Comparison of ENCODE assay signal across 26 mouse cellular contexts in the genomic region with DNA sequence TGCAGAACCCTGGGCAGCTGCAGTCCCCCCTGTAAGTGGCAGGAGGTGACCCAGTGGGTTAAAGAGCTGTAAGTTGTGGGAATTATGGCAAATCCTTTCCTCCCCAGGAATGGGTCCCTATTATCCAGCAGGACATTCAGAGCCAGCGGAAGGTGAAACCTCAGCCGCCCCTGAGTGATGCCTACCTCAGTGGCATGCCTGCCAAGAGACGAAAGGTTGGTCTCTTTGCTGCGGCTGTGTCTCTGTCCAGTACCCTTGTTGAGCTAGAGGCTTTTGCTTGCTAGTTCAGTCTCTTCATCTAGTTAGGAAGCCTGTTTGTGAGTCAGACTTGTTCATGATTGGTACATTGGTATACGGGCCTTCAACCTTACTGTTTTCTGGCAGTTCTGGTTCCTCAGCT. TPM values are rescaled to one million over a fixed set of nuclear protein-coding genes. Genes with fewer than 3 reads are reported as not detected.
DNase-seq lines count a peak whose midpoint lies in the region; ATAC-seq and TF ChIP-seq lines count a peak whose summit lies in the region.
"Had no signal": no experiment of that assay in that cellular context is flagged by ENCODE, and none has a peak within 500 bp of the region (broad histone marks: within the 10 kb centered on the region; RNA-seq: fewer than 3 reads in every experiment).

No protein-coding gene starts in this region.

- 94% methylated on average over 5 of the region's 5 CpGs for WGBS in hindbrain, embryonic 12.5 days
- WGBS in hindbrain, embryonic 16.5 days = 90% methylated on average over 5 of the region's 5 CpGs
- WGBS in hindbrain, postnatal 0 days = 85% methylated on average over 5 of the region's 5 CpGs
- 92% methylated on average over 5 of the region's 5 CpGs for WGBS in hindbrain, embryonic 10.5 days
- whole genome bisulfite sequencing in midbrain, embryonic 13.5 days = 93% methylated on average over 5 of the region's 5 CpGs
- 87% methylated on average over 5 of the region's 5 CpGs for WGBS in midbrain, embryonic 11.5 days
- 73% methylated on average over 5 of the region's 5 CpGs for WGBS in stomach, postnatal 0 days

- peaks cover 96% of the 10 kb centered on the region for H3K36me3 ChIP-seq in hindbrain, embryonic 12.5 days
- H3K36me3 ChIP-seq in hindbrain, embryonic 16.5 days (ENCODE audit: control insufficient read depth, insufficient read depth, low read length) = peaks cover 90% of the 10 kb centered on the region
- peaks cover 83% of the 10 kb centered on the region for H3K36me3 ChIP-seq in hindbrain, postnatal 0 days (ENCODE audit: insufficient read depth, low read length)
- H3K36me3 ChIP-seq in hindbrain, embryonic 10.5 days = peaks cover 99% of the 10 kb centered on the region
- H3K36me3 ChIP-seq in midbrain, embryonic 13.5 days = peaks cover 98% of the 10 kb centered on the region
- peaks cover 66% of the 10 kb centered on the region for H3K36me3 ChIP-seq in midbrain, embryonic 11.5 days (ENCODE audit: control insufficient read depth, insufficient read depth, low read length)
- peaks cover 74% of the 10 kb centered on the region for H3K36me3 ChIP-seq in stomach, postnatal 0 days (ENCODE audit: control insufficient read depth, insufficient read depth, low read length)

- H3K9me3 ChIP-seq in hindbrain, embryonic 12.5 days (replicated peaks) = no peaks in the 10 kb centered on the region
- H3K9me3 ChIP-seq in hindbrain, embryonic 16.5 days (ENCODE audit: control insufficient read depth, low read length) = peaks cover 3% of the 10 kb centered on the region; the same call in 1 of the 2 replicates
- H3K9me3 ChIP-seq in hindbrain, postnatal 0 days (ENCODE audit: low read length) = no peaks in the 10 kb centered on the region
- H3K9me3 ChIP-seq in hindbrain, embryonic 10.5 days = peaks cover 7% of the 10 kb centered on the region; the same call in 1 of the 2 replicates
- H3K9me3 ChIP-seq in midbrain, embryonic 13.5 days = 0 out of 2 replicates have a peak, but pooled peaks cover 3% of the 10 kb centered on the region
- no peaks in the 10 kb centered on the region; the same call in 1 of the 2 replicates for H3K9me3 ChIP-seq in midbrain, embryonic 11.5 days (ENCODE audit: control insufficient read depth, low read length)
- no peaks in the 10 kb centered on the region for H3K9me3 ChIP-seq in stomach, postnatal 0 days (ENCODE audit: control insufficient read depth, low read length)
- H3K9me3 ChIP-seq: embryonic facial prominence, embryonic 12.5 days; embryonic facial prominence, embryonic 15.5 days; heart, embryonic 15.5 days had no signal

- TF ChIP-seq EP300 in stomach, postnatal 0 days (optimal IDR thresholded peaks at IDR 0.05) = no peak

- no peak for TF ChIP-seq CTCF in hindbrain, postnatal 0 days (IDR thresholded peaks at IDR 0.05; ENCODE audit: low read depth)
- no peak for TF ChIP-seq CTCF in stomach, postnatal 0 days (IDR thresholded peaks at IDR 0.05; ENCODE audit: low read depth)

- no peak overlapping the region for H3K4me2 ChIP-seq in hindbrain, embryonic 12.5 days (replicated peaks)
- H3K4me2 ChIP-seq in hindbrain, embryonic 16.5 days (ENCODE audit: low read length) = no peak overlapping the region
- no peak overlapping the region for H3K4me2 ChIP-seq in hindbrain, postnatal 0 days (ENCODE audit: low read depth, low read length)
- H3K4me2 ChIP-seq in midbrain, embryonic 13.5 days (replicated peaks) = no peak overlapping the region
- no peak overlapping the region for H3K4me2 ChIP-seq in midbrain, embryonic 11.5 days
- H3K4me2 ChIP-seq in stomach, postnatal 0 days (replicated peaks; ENCODE audit: low read depth) = no peak overlapping the region
- H3K4me2 ChIP-seq: embryonic facial prominence, embryonic 12.5 days; embryonic facial prominence, embryonic 15.5 days; heart, embryonic 12.5 days; heart, embryonic 15.5 days had no signal

- H3K27ac ChIP-seq in hindbrain, embryonic 12.5 days = peak overlapping the region; percentile 48; the same call in 1 of the 2 replicates
- no peak overlapping the region for H3K27ac ChIP-seq in hindbrain, embryonic 16.5 days (ENCODE audit: low read depth, low read length)
- H3K27ac ChIP-seq in hindbrain, postnatal 0 days = peak overlapping the region; percentile 32; the same call in 1 of the 2 replicates
- H3K27ac ChIP-seq in hindbrain, embryonic 10.5 days = no peak overlapping the region
- 0 out of 2 replicates have a peak overlapping the region, but pooled peaks have one; percentile 56 for H3K27ac ChIP-seq in midbrain, embryonic 13.5 days
- no peak overlapping the region for H3K27ac ChIP-seq in midbrain, embryonic 11.5 days (ENCODE audit: low read depth, low read length)
- peak overlapping the region; percentile 40; the same call in 1 of the 2 replicates for H3K27ac ChIP-seq in stomach, postnatal 0 days (replicated peaks)
- H3K27ac ChIP-seq: embryonic facial prominence, embryonic 12.5 days; heart, embryonic 15.5 days had no signal

- H3K4me1 ChIP-seq in hindbrain, embryonic 12.5 days = no peaks in the 10 kb centered on the region
- no peaks in the 10 kb centered on the region for H3K4me1 ChIP-seq in hindbrain, embryonic 16.5 days (ENCODE audit: control insufficient read depth, insufficient read depth, low read depth, low read length)
- H3K4me1 ChIP-seq in hindbrain, postnatal 0 days (ENCODE audit: insufficient read depth, low read length) = no peaks in the 10 kb centered on the region
- H3K4me1 ChIP-seq in hindbrain, embryonic 10.5 days (replicated peaks) = no peaks in the 10 kb centered on the region
- H3K4me1 ChIP-seq in midbrain, embryonic 13.5 days (replicated peaks) = no peaks in the 10 kb centered on the region
- no peaks in the 10 kb centered on the region for H3K4me1 ChIP-seq in midbrain, embryonic 11.5 days (ENCODE audit: control insufficient read depth, insufficient read depth, low read length)
- no peaks in the 10 kb centered on the region for H3K4me1 ChIP-seq in stomach, postnatal 0 days (replicated peaks; ENCODE audit: control insufficient read depth, insufficient read depth)
- H3K4me1 ChIP-seq: embryonic facial prominence, embryonic 12.5 days; heart, embryonic 12.5 days; heart, embryonic 15.5 days had no signal

- no peaks in the 10 kb centered on the region for H3K27me3 ChIP-seq in hindbrain, embryonic 12.5 days
- H3K27me3 ChIP-seq in hindbrain, embryonic 16.5 days (replicated peaks; ENCODE audit: control insufficient read depth, insufficient read depth, low read length) = no peaks in the 10 kb centered on the region
- H3K27me3 ChIP-seq in hindbrain, postnatal 0 days (ENCODE audit: insufficient read depth, low read length) = no peaks in the 10 kb centered on the region
- no peaks in the 10 kb centered on the region for H3K27me3 ChIP-seq in hindbrain, embryonic 10.5 days (ENCODE audit: insufficient read depth, poor library complexity, severe bottlenecking)
- no peaks in the 10 kb centered on the region for H3K27me3 ChIP-seq in midbrain, embryonic 13.5 days
- H3K27me3 ChIP-seq in midbrain, embryonic 11.5 days (ENCODE audit: control insufficient read depth, insufficient read depth, low read length) = no peaks in the 10 kb centered on the region; the same call in 1 of the 2 replicates
- H3K27me3 ChIP-seq in stomach, postnatal 0 days (ENCODE audit: control insufficient read depth, insufficient read depth, low read length) = no peaks in the 10 kb centered on the region
- H3K27me3 ChIP-seq: embryonic facial prominence, embryonic 12.5 days; embryonic facial prominence, embryonic 15.5 days; heart, embryonic 12.5 days; heart, embryonic 15.5 days had no signal

- H3K4me3 ChIP-seq in hindbrain, embryonic 12.5 days = no peak overlapping the region
- H3K4me3 ChIP-seq in hindbrain, embryonic 16.5 days (ENCODE audit: low read length) = no peak overlapping the region
- no peak overlapping the region for H3K4me3 ChIP-seq in hindbrain, postnatal 0 days (ENCODE audit: low read length)
- no peak overlapping the region for H3K4me3 ChIP-seq in hindbrain, embryonic 10.5 days
- no peak overlapping the region for H3K4me3 ChIP-seq in midbrain, embryonic 13.5 days (replicated peaks)
- H3K4me3 ChIP-seq in midbrain, embryonic 11.5 days (ENCODE audit: low read depth, low read length) = no peak overlapping the region
- H3K4me3 ChIP-seq in stomach, postnatal 0 days (ENCODE audit: low read depth, low read length) = no peak overlapping the region
- H3K4me3 ChIP-seq: embryonic facial prominence, embryonic 12.5 days; embryonic facial prominence, embryonic 15.5 days; heart, embryonic 12.5 days; heart, embryonic 15.5 days had no signal

- DNase-seq in hindbrain, postnatal 0 days (ENCODE audit: low spot score) = no peak
- no peak for DNase-seq in hindbrain, embryonic 10.5 days (ENCODE audit: low spot score)
- no peak for DNase-seq in midbrain, embryonic 11.5 days (ENCODE audit: low spot score, missing footprints)
- no peak for DNase-seq in stomach, postnatal 0 days (ENCODE audit: low spot score)
- DNase-seq in spleen, postnatal 36 days (ENCODE audit: low spot score in 2 of 2) = no peak
- DNase-seq: adrenal gland, adult 8-10 months; adrenal gland, postnatal 25 days; cerebellum, adult 11-12 months; cerebellum, adult 9-10 months; cerebellum, postnatal 25 days; gastrocnemius, postnatal 25 days; heart, adult 18-20 months; heart, postnatal 10 days; heart, postnatal 36 days had no signal

- no peak for ATAC-seq in hindbrain, embryonic 12.5 days (ENCODE audit: low FRiP score)
- ATAC-seq in hindbrain, embryonic 16.5 days = no peak
- no peak for ATAC-seq in hindbrain, postnatal 0 days
- ATAC-seq in midbrain, embryonic 13.5 days = no peak
- ATAC-seq in midbrain, embryonic 11.5 days (ENCODE audit: low FRiP score) = no peak
- ATAC-seq in stomach, postnatal 0 days (ENCODE audit: low FRiP score, low TSS enrichment) = no peak
- ATAC-seq: activated CD4-positive, CD25-positive, alpha-beta regulatory T cell, adult 4 months; CD4-positive, CD25-positive, alpha-beta regulatory T cell, adult 4 months; intestine, postnatal 0 days had no signal

- no peak overlapping the region for H3K9ac ChIP-seq in hindbrain, embryonic 12.5 days
- H3K9ac ChIP-seq in hindbrain, embryonic 16.5 days (ENCODE audit: low read depth, low read length) = no peak overlapping the region
- no peak overlapping the region for H3K9ac ChIP-seq in hindbrain, postnatal 0 days (replicated peaks; ENCODE audit: low read length)
- no peak overlapping the region for H3K9ac ChIP-seq in midbrain, embryonic 13.5 days (replicated peaks)
- H3K9ac ChIP-seq in midbrain, embryonic 11.5 days (ENCODE audit: low read length) = no peak overlapping the region
- H3K9ac ChIP-seq in stomach, postnatal 0 days (ENCODE audit: low read length) = no peak overlapping the region; the same call in 1 of the 2 replicates
- H3K9ac ChIP-seq: embryonic facial prominence, embryonic 12.5 days; embryonic facial prominence, embryonic 15.5 days; heart, embryonic 15.5 days had no signal

RNA-seq across cellular contexts. Expression of gene Bag6, which starts 11.2 kb away (rescaled TPM):
- 87.9 and 88.3 TPM in 2 replicates for polyA plus RNA-seq in hindbrain, embryonic 12.5 days (2016; fragmentation: Nextera tagmentation; extraction: Ambion mirVana)
- polyA plus RNA-seq in hindbrain, embryonic 16.5 days (2015; fragmentation: Nextera tagmentation; extraction: Ambion mirVana) = 50.9 and 65.2 TPM in 2 replicates
- total RNA-seq in hindbrain, postnatal 0 days (2014; rRNA removed) = 320 and 368 TPM in 2 replicates
- polyA plus RNA-seq in hindbrain, postnatal 0 days (2015; fragmentation: Nextera tagmentation; extraction: Ambion mirVana) = 50.0 and 55.8 TPM in 2 replicates
- 70.3 and 77.6 TPM in 2 replicates for polyA plus RNA-seq in hindbrain, embryonic 10.5 days (2016; fragmentation: Nextera tagmentation; extraction: Ambion mirVana)
- 93.7 and 93.9 TPM in 2 replicates for polyA plus RNA-seq in midbrain, embryonic 13.5 days (2015; fragmentation: Nextera tagmentation; extraction: Ambion mirVana)
- polyA plus RNA-seq in midbrain, embryonic 11.5 days (2014; fragmentation: Nextera tagmentation; extraction: Ambion mirVana) = 96.0 and 104 TPM in 2 replicates
- polyA plus RNA-seq in stomach, postnatal 0 days (2015; fragmentation: Nextera tagmentation; extraction: Ambion mirVana) = 28.1 and 30.6 TPM in 2 replicates

RNA-seq across cellular contexts. Expression of gene Apom, which starts 14.3 kb away (rescaled TPM):
- 0.39 TPM in 1 of 2 replicates, not detected in the other for polyA plus RNA-seq in hindbrain, embryonic 12.5 days (2016; fragmentation: Nextera tagmentation; extraction: Ambion mirVana)
- polyA plus RNA-seq in hindbrain, embryonic 16.5 days (2015; fragmentation: Nextera tagmentation; extraction: Ambion mirVana) = not detected in 2 replicates
- total RNA-seq in hindbrain, postnatal 0 days (2014; rRNA removed) = 0.37 TPM in 1 of 2 replicates, not detected in the other
- polyA plus RNA-seq in hindbrain, postnatal 0 days (2015; fragmentation: Nextera tagmentation; extraction: Ambion mirVana) = 0.35 TPM in 1 of 2 replicates, not detected in the other
- 0.16 and 0.49 TPM in 2 replicates for polyA plus RNA-seq in hindbrain, embryonic 10.5 days (2016; fragmentation: Nextera tagmentation; extraction: Ambion mirVana)
- polyA plus RNA-seq in midbrain, embryonic 13.5 days (2015; fragmentation: Nextera tagmentation; extraction: Ambion mirVana) = 0.53 and 0.63 TPM in 2 replicates
- 0.37 and 0.45 TPM in 2 replicates for polyA plus RNA-seq in midbrain, embryonic 11.5 days (2014; fragmentation: Nextera tagmentation; extraction: Ambion mirVana)
- 1.3 and 3.2 TPM in 2 replicates for polyA plus RNA-seq in stomach, postnatal 0 days (2015; fragmentation: Nextera tagmentation; extraction: Ambion mirVana)
- total RNA-seq: adrenal gland, postnatal 25 days; common myeloid progenitor, adult 5-6 weeks; gastrocnemius, adult 8-10 months; gastrocnemius, postnatal 25 days; heart, adult 18-20 months; heart, postnatal 10 days; heart, postnatal 36 days had no signal
- polyA plus RNA-seq: activated CD4-positive, CD25-positive, alpha-beta regulatory T cell, adult 4 months; embryonic facial prominence, embryonic 15.5 days had no signal

RNA-seq across cellular contexts. Expression of gene Prrc2a, which starts 18.6 kb away (rescaled TPM):
- polyA plus RNA-seq in hindbrain, embryonic 12.5 days (2016; fragmentation: Nextera tagmentation; extraction: Ambion mirVana) = 206 and 213 TPM in 2 replicates
- 138 and 153 TPM in 2 replicates for polyA plus RNA-seq in hindbrain, embryonic 16.5 days (2015; fragmentation: Nextera tagmentation; extraction: Ambion mirVana)
- 218 and 223 TPM in 2 replicates for total RNA-seq in hindbrain, postnatal 0 days (2014; rRNA removed)
- polyA plus RNA-seq in hindbrain, postnatal 0 days (2015; fragmentation: Nextera tagmentation; extraction: Ambion mirVana) = 92.6 and 99.2 TPM in 2 replicates
- 193 and 221 TPM in 2 replicates for polyA plus RNA-seq in hindbrain, embryonic 10.5 days (2016; fragmentation: Nextera tagmentation; extraction: Ambion mirVana)
- 209 and 228 TPM in 2 replicates for polyA plus RNA-seq in midbrain, embryonic 13.5 days (2015; fragmentation: Nextera tagmentation; extraction: Ambion mirVana)
- polyA plus RNA-seq in midbrain, embryonic 11.5 days (2014; fragmentation: Nextera tagmentation; extraction: Ambion mirVana) = 138 and 153 TPM in 2 replicates
- polyA plus RNA-seq in stomach, postnatal 0 days (2015; fragmentation: Nextera tagmentation; extraction: Ambion mirVana) = 45.4 and 49.3 TPM in 2 replicates

RNA-seq across cellular contexts. Expression of gene D17H6S53E, which starts 20.0 kb away (rescaled TPM):
- 7.3 and 7.7 TPM in 2 replicates for polyA plus RNA-seq in hindbrain, embryonic 12.5 days (2016; fragmentation: Nextera tagmentation; extraction: Ambion mirVana)
- 8.9 TPM in 2 replicates for polyA plus RNA-seq in hindbrain, embryonic 16.5 days (2015; fragmentation: Nextera tagmentation; extraction: Ambion mirVana)
- 14.0 and 29.7 TPM in 2 replicates for total RNA-seq in hindbrain, postnatal 0 days (2014; rRNA removed)
- polyA plus RNA-seq in hindbrain, postnatal 0 days (2015; fragmentation: Nextera tagmentation; extraction: Ambion mirVana) = 9.4 and 11.6 TPM in 2 replicates
- polyA plus RNA-seq in hindbrain, embryonic 10.5 days (2016; fragmentation: Nextera tagmentation; extraction: Ambion mirVana) = 10.0 and 10.2 TPM in 2 replicates
- polyA plus RNA-seq in midbrain, embryonic 13.5 days (2015; fragmentation: Nextera tagmentation; extraction: Ambion mirVana) = 9.2 and 9.4 TPM in 2 replicates
- polyA plus RNA-seq in midbrain, embryonic 11.5 days (2014; fragmentation: Nextera tagmentation; extraction: Ambion mirVana) = 7.1 and 8.1 TPM in 2 replicates
- 14.4 and 15.5 TPM in 2 replicates for polyA plus RNA-seq in stomach, postnatal 0 days (2015; fragmentation: Nextera tagmentation; extraction: Ambion mirVana)

RNA-seq across cellular contexts. Expression of gene Csnk2b, which starts 24.3 kb away (rescaled TPM):
- 237 and 276 TPM in 2 replicates for polyA plus RNA-seq in hindbrain, embryonic 12.5 days (2016; fragmentation: Nextera tagmentation; extraction: Ambion mirVana)
- 319 and 346 TPM in 2 replicates for polyA plus RNA-seq in hindbrain, embryonic 16.5 days (2015; fragmentation: Nextera tagmentation; extraction: Ambion mirVana)
- 257 and 289 TPM in 2 replicates for total RNA-seq in hindbrain, postnatal 0 days (2014; rRNA removed)
- 332 and 350 TPM in 2 replicates for polyA plus RNA-seq in hindbrain, postnatal 0 days (2015; fragmentation: Nextera tagmentation; extraction: Ambion mirVana)
- 303 and 328 TPM in 2 replicates for polyA plus RNA-seq in hindbrain, embryonic 10.5 days (2016; fragmentation: Nextera tagmentation; extraction: Ambion mirVana)
- 293 and 316 TPM in 2 replicates for polyA plus RNA-seq in midbrain, embryonic 13.5 days (2015; fragmentation: Nextera tagmentation; extraction: Ambion mirVana)
- 293 and 299 TPM in 2 replicates for polyA plus RNA-seq in midbrain, embryonic 11.5 days (2014; fragmentation: Nextera tagmentation; extraction: Ambion mirVana)
- polyA plus RNA-seq in stomach, postnatal 0 days (2015; fragmentation: Nextera tagmentation; extraction: Ambion mirVana) = 323 and 329 TPM in 2 replicates

Comparison
In these comparisons a context has a peak if more than half of its experiments do, and no peak if none do; other contexts are left out.
1. H3K27ac ChIP-seq: peak in hindbrain, embryonic 12.5 days (single experiment), hindbrain, postnatal 0 days (single experiment), midbrain, embryonic 13.5 days (single experiment) and stomach, postnatal 0 days (single experiment); none in hindbrain, embryonic 16.5 days (single experiment), hindbrain, embryonic 10.5 days (single experiment) and midbrain, embryonic 11.5 days (single experiment).